Mouse (Mus musculus): ENCODE measurements around the gene Usp7. TPM values are rescaled to one million over a fixed set of nuclear protein-coding genes. Genes with fewer than 3 reads are reported as not detected.

Gene Usp7
- polyA plus RNA-seq, 1 experiment from 2014 or later, result 15.8 TPM

- TF ChIP-seq EP300 (IDR thresholded peaks at IDR 0.05; ENCODE audit: low read depth) (no peak), CTCF (IDR thresholded peaks at IDR 0.05; ENCODE audit: low read depth) (no peak)
- 81% methylated on average over 5 of the region's 5 CpGs for WGBS (ENCODE audit: insufficient replicate concordance)
- H3K4me2 ChIP-seq (ENCODE audit: low read depth, low read length), result no peak within 1 kb of the TSS
- H3K27ac ChIP-seq (ENCODE audit: low read depth), result 0 out of 2 replicates have a peak within 1 kb of the TSS, but pooled peaks have one; percentile 4
- no peak for ATAC-seq
- DNase-seq, result no peak
- no peak within 1 kb of the TSS for H3K4me3 ChIP-seq (ENCODE audit: low read depth, low read length)
- H3K36me3 ChIP-seq (replicated peaks; ENCODE audit: insufficient read depth, low read length), result peaks cover 5% of the 10 kb centered on the region; the same call in 1 of the 2 replicates
- no peak within 1 kb of the TSS for H3K9ac ChIP-seq (replicated peaks)
- peaks cover 29% of the 10 kb centered on the region for H3K4me1 ChIP-seq (ENCODE audit: insufficient read depth)
- no peaks in the 10 kb centered on the region for H3K9me3 ChIP-seq (ENCODE audit: low read length)
- H3K27me3 ChIP-seq (ENCODE audit: insufficient read depth, low read length), result no peaks in the 10 kb centered on the region
Measured at GRCm38 (mm10) chr16:8680470-8680869, 111.6 kb downstream of the Usp7 start, which contains the start of gene Gm5767. Gm5767 (plus strand) TSS chr16:8680770.

DNA sequence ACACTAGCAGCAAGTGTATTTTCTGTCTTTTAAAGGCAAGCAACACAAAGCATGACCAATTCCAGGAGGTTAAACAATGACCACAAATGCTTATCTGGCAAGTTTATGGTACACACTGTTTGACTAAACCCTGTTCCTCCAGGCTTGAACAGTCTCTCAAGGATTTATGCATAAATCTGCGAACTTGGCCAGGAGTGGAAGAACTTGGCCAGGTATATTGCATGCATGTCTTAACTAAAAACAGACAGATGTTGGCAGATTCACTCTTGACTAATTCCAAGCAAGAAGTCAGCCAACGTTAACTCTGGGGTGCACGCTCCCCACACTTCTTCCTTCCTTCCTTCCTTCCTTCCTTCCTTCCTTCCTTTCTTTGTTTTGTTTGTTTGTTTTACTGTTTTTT, 112.3 kb downstream of the Usp7 start:
- no peaks in the 10 kb centered on the region for H3K9me3 ChIP-seq (ENCODE audit: low read length)
- 66% methylated on average over 3 of the region's 3 CpGs for WGBS (ENCODE audit: insufficient replicate concordance)
- peaks cover 28% of the 10 kb centered on the region for H3K4me1 ChIP-seq (ENCODE audit: insufficient read depth)
- H3K27me3 ChIP-seq (ENCODE audit: insufficient read depth, low read length), result no peaks in the 10 kb centered on the region
- H3K36me3 ChIP-seq (replicated peaks; ENCODE audit: insufficient read depth, low read length), result peaks cover 5% of the 10 kb centered on the region; the same call in 1 of the 2 replicates
- no peak overlapping the region for H3K9ac ChIP-seq (replicated peaks)
- ATAC-seq, result no peak
- DNase-seq, result no peak
- H3K4me2 ChIP-seq (ENCODE audit: low read depth, low read length), result no peak overlapping the region
- H3K4me3 ChIP-seq (ENCODE audit: low read depth, low read length), result no peak overlapping the region
- TF ChIP-seq CTCF (IDR thresholded peaks at IDR 0.05; ENCODE audit: low read depth) (no peak), EP300 (IDR thresholded peaks at IDR 0.05; ENCODE audit: low read depth) (no peak)
- H3K27ac ChIP-seq (ENCODE audit: low read depth), result no peak overlapping the region

DNA sequence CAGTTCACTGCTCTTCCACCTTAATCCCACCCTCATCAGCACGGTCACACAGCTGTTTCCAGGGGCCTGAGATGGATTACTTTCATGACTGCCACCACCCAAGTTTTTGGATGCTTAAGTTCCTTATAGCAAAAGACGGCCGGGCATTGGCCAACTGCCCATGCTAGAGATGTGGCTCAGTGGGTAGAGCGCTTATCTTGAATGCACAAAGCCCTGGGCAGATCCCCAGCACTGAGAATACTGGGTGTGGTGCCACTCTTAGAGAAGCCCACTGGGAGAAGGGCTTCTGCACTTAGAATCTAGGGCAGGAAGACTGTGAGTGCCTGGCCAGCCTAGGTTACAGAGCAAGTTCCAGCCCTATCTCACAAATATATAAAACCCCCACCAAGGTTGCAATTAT, 113.4 kb downstream of the Usp7 start:
- ATAC-seq, result peak; percentile 36
- H3K4me3 ChIP-seq (ENCODE audit: low read depth, low read length), result no peak overlapping the region
- peak; percentile 63 for DNase-seq
- H3K27me3 ChIP-seq (ENCODE audit: insufficient read depth, low read length), result no peaks in the 10 kb centered on the region
- TF ChIP-seq EP300 (IDR thresholded peaks at IDR 0.05; ENCODE audit: low read depth) (peak; percentile 75), CTCF (IDR thresholded peaks at IDR 0.05; ENCODE audit: low read depth) (no peak)
- no peaks in the 10 kb centered on the region for H3K9me3 ChIP-seq (ENCODE audit: low read length)
- WGBS (ENCODE audit: insufficient replicate concordance), result 48% methylated on average over 4 of the region's 4 CpGs
- H3K4me2 ChIP-seq (ENCODE audit: low read depth, low read length), result peak overlapping the region; percentile 38; the same call in 1 of the 2 replicates
- no peaks in the 10 kb centered on the region for H3K36me3 ChIP-seq (replicated peaks; ENCODE audit: insufficient read depth, low read length)
- peak overlapping the region; percentile 95 for H3K27ac ChIP-seq (ENCODE audit: low read depth)
- H3K4me1 ChIP-seq (ENCODE audit: insufficient read depth), result peaks cover 33% of the 10 kb centered on the region
- no peak overlapping the region; the same call in 1 of the 2 replicates for H3K9ac ChIP-seq (replicated peaks)

- no peaks in the 10 kb centered on the region for H3K27me3 ChIP-seq (ENCODE audit: insufficient read depth, low read length)
- WGBS (ENCODE audit: insufficient replicate concordance), result 39% methylated on average over 5 of the region's 5 CpGs
- H3K27ac ChIP-seq (ENCODE audit: low read depth), result peak overlapping the region; percentile 95
- H3K9ac ChIP-seq (replicated peaks), result no peak overlapping the region; the same call in 1 of the 2 replicates
- peak; percentile 81 for DNase-seq
- no peak overlapping the region for H3K4me3 ChIP-seq (ENCODE audit: low read depth, low read length)
- peaks cover 39% of the 10 kb centered on the region for H3K4me1 ChIP-seq (ENCODE audit: insufficient read depth)
- TF ChIP-seq CTCF (IDR thresholded peaks at IDR 0.05; ENCODE audit: low read depth) (no peak), EP300 (IDR thresholded peaks at IDR 0.05; ENCODE audit: low read depth) (no peak)
- peak overlapping the region; percentile 36; the same call in 1 of the 2 replicates for H3K4me2 ChIP-seq (ENCODE audit: low read depth, low read length)
- ATAC-seq, result peak; percentile 23; the same call in 1 of the 2 replicates
- no peaks in the 10 kb centered on the region for H3K36me3 ChIP-seq (replicated peaks; ENCODE audit: insufficient read depth, low read length)
- no peaks in the 10 kb centered on the region for H3K9me3 ChIP-seq (ENCODE audit: low read length)
Measured at GRCm38 (mm10) chr16:8678035-8678434, 114.1 kb downstream of the Usp7 start.

DNA sequence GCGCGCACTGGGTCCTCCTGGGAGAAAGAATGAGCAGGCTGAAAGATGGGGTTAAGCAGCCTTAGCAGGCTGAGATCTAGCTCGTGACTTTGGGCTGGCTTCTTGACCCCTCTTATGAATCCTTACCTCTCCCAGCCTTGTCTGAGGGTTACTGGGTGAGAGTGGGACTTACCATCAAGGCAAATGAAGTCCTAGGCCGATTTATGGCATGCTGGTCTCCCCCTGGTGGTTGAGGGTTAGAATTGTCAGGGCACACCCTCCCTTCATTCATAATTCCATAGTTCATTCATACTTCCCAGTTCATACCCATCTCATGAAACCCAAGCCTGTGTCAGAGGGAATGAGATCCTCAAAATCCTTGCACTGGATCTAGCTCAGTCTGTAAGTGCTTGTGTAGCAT, 115.3 kb downstream of the Usp7 start:
- Histone ChIP-seq H3K36me3 (replicated peaks; ENCODE audit: insufficient read depth, low read length) (no peaks in the 10 kb centered on the region), H3K4me1 (ENCODE audit: insufficient read depth) (peaks cover 45% of the 10 kb centered on the region), H3K9ac (replicated peaks) (peak overlapping the region; percentile 40; the same call in 1 of the 2 replicates), H3K4me2 (ENCODE audit: low read depth, low read length) (peak overlapping the region; percentile 64), H3K27me3 (ENCODE audit: insufficient read depth, low read length) (no peaks in the 10 kb centered on the region), H3K9me3 (ENCODE audit: low read length) (no peaks in the 10 kb centered on the region), H3K27ac (ENCODE audit: low read depth) (peak overlapping the region; percentile 95), H3K4me3 (ENCODE audit: low read depth, low read length) (0 out of 2 replicates have a peak overlapping the region, but pooled peaks have one; percentile 19)
- TF ChIP-seq EP300 (IDR thresholded peaks at IDR 0.05; ENCODE audit: low read depth) (no peak), CTCF (IDR thresholded peaks at IDR 0.05; ENCODE audit: low read depth) (peak; percentile 95)
- ATAC-seq (peak; percentile 20; the same call in 1 of the 2 replicates), DNase-seq (peak; percentile 65)
- WGBS (ENCODE audit: insufficient replicate concordance), result 45% methylated on average over 4 of the region's 4 CpGs

GRCm38 (mm10) chr16:8676228-8676627, 115.9 kb downstream of the Usp7 start:
- Histone ChIP-seq H3K4me3 (ENCODE audit: low read depth, low read length) (peak overlapping the region; percentile 19), H3K9ac (replicated peaks) (peak overlapping the region; percentile 40), H3K9me3 (ENCODE audit: low read length) (no peaks in the 10 kb centered on the region), H3K27ac (ENCODE audit: low read depth) (peak overlapping the region; percentile 95), H3K4me2 (ENCODE audit: low read depth, low read length) (peak overlapping the region; percentile 64), H3K27me3 (ENCODE audit: insufficient read depth, low read length) (no peaks in the 10 kb centered on the region), H3K36me3 (replicated peaks; ENCODE audit: insufficient read depth, low read length) (no peaks in the 10 kb centered on the region), H3K4me1 (ENCODE audit: insufficient read depth) (peaks cover 45% of the 10 kb centered on the region)
- no peak for TF ChIP-seq CTCF (IDR thresholded peaks at IDR 0.05; ENCODE audit: low read depth)
- TF ChIP-seq EP300 (IDR thresholded peaks at IDR 0.05; ENCODE audit: low read depth), result peak; percentile 94
- 40% methylated on average over 2 of the region's 2 CpGs for WGBS (ENCODE audit: insufficient replicate concordance)
- DNase-seq (peak; percentile 57), ATAC-seq (peak; percentile 35)

All from liver, postnatal 0 days (tissue).